Mouse (Mus musculus) brown adipose tissue, adult 24 weeks (tissue): ENCODE data around the gene Nelfe. TPM values are rescaled to one million over a fixed set of nuclear protein-coding genes. Genes with fewer than 3 reads are reported as not detected.

ENCODE experiments used
- H3K27ac ChIP-seq: fragments of 200-500 bp; replicated peaks from 2 replicates; pipeline ENCODE4 v1.5.1; 2012; ENCODE audit warnings: low read depth, mild to moderate bottlenecking, low read length
- H3K4me1 ChIP-seq: fragments of 200-500 bp; 2 replicates; pipeline ENCODE4 v1.6.1; 2012; ENCODE audit warnings: low read length, mixed read lengths; ENCODE audit not compliant: control insufficient read depth, insufficient read depth, insufficient read length
- H3K4me3 ChIP-seq: fragments of 200-500 bp; 2 replicates; pipeline ENCODE4 v1.5.1; 2012; ENCODE audit warnings: low read depth, mild to moderate bottlenecking, low read length, moderate library complexity; ENCODE audit not compliant: insufficient read depth
- polyA plus RNA-seq: library from polyadenylated mRNA; stranded (reverse); fragments of >200 nt; gene quantifications from 2 replicates; pipeline ENCODE4 v1.2.4, GENCODE M21; 2012; ENCODE audit not compliant: missing spikeins, insufficient read depth, insufficient read length

Gene Nelfe
- polyA plus RNA-seq, 1 experiment: 41.5 TPM

DNA sequence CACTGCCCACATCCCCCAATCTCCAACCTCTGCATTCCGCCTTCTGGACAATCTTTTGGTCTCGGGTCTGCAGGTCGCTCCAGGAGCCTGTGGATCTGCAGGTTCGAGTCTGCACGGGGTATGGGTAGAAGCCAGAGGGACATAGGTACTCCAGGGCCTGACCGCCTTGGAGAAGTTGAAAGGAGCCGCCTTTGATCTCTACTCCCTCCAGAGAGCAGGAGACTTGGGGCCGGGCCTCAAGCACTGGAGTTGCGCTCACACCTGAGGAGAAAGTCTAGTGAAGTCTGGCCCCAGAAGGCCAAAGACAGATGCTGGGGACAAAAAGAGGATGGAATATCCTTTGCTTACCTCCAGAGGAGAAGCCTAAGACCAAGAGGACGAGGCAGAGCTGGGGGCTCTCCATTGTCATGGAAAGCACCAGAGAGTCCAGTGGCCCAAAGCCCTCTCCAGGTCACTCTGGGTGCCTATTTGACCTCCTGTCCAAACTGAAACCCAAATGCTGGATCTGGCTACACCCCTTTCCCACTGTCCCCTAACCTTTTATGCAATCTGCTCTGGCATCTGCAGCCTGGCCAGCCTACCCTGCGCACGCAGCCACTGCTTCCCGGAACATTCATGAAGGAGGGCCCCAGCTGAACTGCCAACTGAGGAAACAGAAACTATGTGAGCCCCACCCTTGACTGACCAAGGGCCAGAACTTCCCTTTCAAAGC is 11.7 kb downstream of the Nelfe start:
- Histone ChIP-seq H3K4me1 (no peaks in the 10 kb centered on the region), H3K27ac (peak overlapping the region; percentile 49; the same call in 1 of the 2 replicates), H3K4me3 (no peak overlapping the region)

DNA sequence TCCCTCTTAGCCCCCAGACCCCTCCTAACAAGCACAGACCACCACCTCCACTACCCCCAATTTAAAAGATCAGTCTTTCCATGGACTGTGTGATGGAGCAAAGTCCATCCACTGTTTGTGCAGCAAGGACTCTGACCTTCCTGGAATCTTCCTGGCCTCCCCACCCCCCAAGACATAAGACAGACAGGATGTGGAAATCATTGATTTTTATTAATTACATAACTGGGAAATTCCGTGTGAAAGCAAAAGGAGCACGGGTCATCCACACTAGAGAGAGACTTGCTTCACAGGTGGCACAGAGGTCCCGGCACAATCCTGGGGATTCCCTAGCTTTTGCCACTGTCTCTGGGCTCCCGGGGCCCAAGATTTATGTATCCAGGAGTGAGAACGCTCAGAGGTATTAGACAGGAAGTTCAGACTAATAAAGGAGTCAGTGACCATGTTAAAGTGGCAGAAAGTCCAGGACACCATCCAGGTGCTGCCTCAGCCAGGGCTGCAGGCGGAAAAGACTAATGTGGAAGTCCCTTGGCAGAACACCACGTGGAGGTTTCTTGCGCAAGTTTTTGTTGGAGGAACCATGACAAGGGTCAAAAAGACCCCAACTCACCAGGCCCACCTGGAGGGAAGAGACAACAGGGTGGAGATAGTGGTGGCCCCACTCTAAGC is 12.4 kb downstream of the Nelfe start, which contains the start of gene Cfb:
Gene Cfb, minus strand, starts transcription at position 103 of the 666 bp plus-strand sequence.
- peak within 1 kb of the TSS; percentile 49; the same call in 1 of the 2 replicates for H3K27ac ChIP-seq
- H3K4me3 ChIP-seq: no peak within 1 kb of the TSS
- no peaks in the 10 kb centered on the region for H3K4me1 ChIP-seq

GRCm38 (mm10) chr17:34865981-34866380 is 15.8 kb downstream of the Nelfe start:
- no peak overlapping the region for H3K27ac ChIP-seq
- H3K4me3 ChIP-seq: no peak overlapping the region
- H3K4me1 ChIP-seq: no peaks in the 10 kb centered on the region

DNA sequence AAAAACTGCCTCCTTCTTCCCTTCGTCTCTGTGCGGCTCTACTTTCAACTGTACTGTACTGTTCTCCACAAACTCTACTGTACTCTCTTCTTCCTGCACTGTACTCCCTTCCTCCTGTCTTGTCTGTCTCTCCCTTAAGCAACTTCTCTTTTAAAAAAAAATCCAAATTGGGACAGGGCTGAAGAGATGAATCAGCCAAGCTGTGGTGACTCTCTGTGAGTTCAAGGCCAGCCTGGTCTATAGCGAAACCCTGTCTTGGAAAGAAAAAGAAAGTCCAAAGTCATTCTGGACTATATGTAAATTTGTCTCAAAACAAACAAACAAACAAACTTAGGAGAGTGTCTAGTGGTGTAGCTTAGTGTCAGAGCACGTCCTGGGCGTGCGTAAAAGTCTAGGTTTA is 24.1 kb downstream of the Nelfe start:
- no peaks in the 10 kb centered on the region for H3K4me1 ChIP-seq
- no peak overlapping the region for H3K27ac ChIP-seq
- H3K4me3 ChIP-seq: no peak overlapping the region

- 0 out of 2 replicates have a peak, but pooled peaks cover 2% of the 10 kb centered on the region for H3K4me1 ChIP-seq
- H3K4me3 ChIP-seq: peak within 1 kb of the TSS; percentile 28; the same call in 1 of the 2 replicates
- H3K27ac ChIP-seq: no peak within 1 kb of the TSS
Observed at GRCm38 (mm10) chr17:34879336-34879879, 29.2 kb downstream of the Nelfe start, which contains the start of gene Zbtb12. TSS of gene Zbtb12 (plus strand) at chr17:34879483.

- H3K4me1 ChIP-seq: 0 out of 2 replicates have a peak, but pooled peaks cover 2% of the 10 kb centered on the region
- no peak overlapping the region for H3K4me3 ChIP-seq
- no peak overlapping the region for H3K27ac ChIP-seq
Observed at GRCm38 (mm10) chr17:34881166-34881565, 31.0 kb downstream of the Nelfe start.

GRCm38 (mm10) chr17:34881683-34882310 is 31.6 kb downstream of the Nelfe start, which contains the start of gene Gm20547:
TSS of gene Gm20547 (minus strand) at chr17:34882042.
- peak within 1 kb of the TSS; percentile 26; the same call in 1 of the 2 replicates for H3K4me3 ChIP-seq
- H3K27ac ChIP-seq: no peak within 1 kb of the TSS
- H3K4me1 ChIP-seq: 0 out of 2 replicates have a peak, but pooled peaks cover 2% of the 10 kb centered on the region

DNA sequence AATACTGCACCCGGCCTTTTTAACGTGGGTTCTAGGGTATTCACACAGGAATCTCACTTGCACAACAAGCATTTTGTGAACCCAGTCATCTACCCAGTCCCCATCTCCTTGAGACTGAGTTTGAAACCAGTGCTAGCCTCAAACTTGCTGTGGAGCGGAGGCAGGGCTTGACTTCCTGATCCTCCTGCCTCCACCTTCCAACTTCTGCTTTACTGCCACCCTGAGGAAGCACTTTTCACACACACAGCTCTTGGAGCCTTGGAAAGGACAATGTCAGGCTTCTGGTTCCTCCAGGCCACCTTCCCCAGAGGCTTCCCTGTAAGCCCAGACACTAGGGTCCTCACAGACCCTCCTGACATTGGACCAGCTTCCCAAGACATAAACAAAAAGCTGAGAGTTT is 33.1 kb downstream of the Nelfe start:
- H3K27ac ChIP-seq: no peak overlapping the region
- H3K4me1 ChIP-seq: 0 out of 2 replicates have a peak, but pooled peaks cover 2% of the 10 kb centered on the region
- H3K4me3 ChIP-seq: no peak overlapping the region

DNA sequence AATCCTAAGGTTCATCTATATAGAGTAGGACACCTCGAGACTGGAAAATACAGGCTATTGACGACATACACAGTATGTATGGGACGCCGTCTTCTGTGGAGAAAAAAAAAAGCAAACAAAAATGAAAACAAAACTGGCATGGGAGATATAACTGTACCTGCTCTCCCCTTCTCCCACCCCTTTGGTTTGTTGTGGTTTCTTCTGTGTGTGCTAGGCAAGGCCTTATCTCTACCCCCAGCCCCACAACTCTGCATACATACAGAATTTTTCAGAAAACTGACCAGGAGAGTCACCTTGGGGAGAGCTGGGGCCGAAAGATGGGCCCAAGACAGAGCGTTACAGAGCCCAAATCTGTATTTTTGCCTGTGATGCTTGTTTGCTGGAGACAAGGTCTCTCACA is 34.5 kb downstream of the Nelfe start:
- no peak overlapping the region for H3K27ac ChIP-seq

GRCm38 (mm10) chr17:34885615-34886014 is 35.4 kb downstream of the Nelfe start:
- Histone ChIP-seq H3K27ac (no peak overlapping the region), H3K4me3 (no peak overlapping the region), H3K4me1 (no peaks in the 10 kb centered on the region)

More for the DNA sequence above, 34.5 kb downstream of the Nelfe start:
- Histone ChIP-seq H3K4me3 (no peak overlapping the region), H3K4me1 (0 out of 2 replicates have a peak, but pooled peaks cover 2% of the 10 kb centered on the region)

- H3K4me1 ChIP-seq: no peaks in the 10 kb centered on the region
- no peak overlapping the region for H3K27ac ChIP-seq
- H3K4me3 ChIP-seq: no peak overlapping the region
Observed at GRCm38 (mm10) chr17:34887942-34888341, 37.8 kb downstream of the Nelfe start.

DNA sequence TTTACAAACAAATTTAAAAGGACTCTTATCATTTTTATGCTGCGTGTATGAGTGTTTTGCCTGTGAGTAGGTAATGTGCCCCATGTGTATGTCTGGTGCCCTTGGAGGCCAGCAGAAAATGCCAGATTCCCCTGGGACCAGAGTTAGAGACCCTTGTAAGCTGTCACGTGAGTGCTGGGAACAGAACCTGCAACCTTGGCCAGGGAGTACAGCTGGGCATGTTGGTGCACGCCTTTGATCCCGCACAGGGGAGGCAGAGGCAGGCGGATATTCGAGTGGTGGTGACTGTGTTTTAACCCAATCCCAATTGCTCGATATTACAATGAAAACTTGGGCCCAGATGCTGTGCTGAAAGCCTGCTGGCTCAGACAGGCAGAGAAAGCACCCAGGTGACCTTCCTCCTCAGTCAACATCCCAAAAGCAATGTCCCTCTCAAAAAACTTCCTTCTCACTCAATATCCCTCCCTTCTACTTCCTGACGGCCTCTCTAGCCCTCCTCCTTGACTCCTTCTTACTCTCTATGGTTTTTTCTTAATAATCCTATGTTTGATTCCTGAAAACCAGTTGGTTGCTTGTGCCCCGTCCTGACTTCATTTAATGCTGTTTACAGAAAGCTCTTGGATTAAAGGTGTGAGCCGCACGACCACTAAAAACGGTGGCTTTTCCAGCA is 40.0 kb downstream of the Nelfe start:
- Histone ChIP-seq H3K4me1 (no peaks in the 10 kb centered on the region; the same call in 1 of the 2 replicates), H3K4me3 (no peak overlapping the region), H3K27ac (no peak overlapping the region)

DNA sequence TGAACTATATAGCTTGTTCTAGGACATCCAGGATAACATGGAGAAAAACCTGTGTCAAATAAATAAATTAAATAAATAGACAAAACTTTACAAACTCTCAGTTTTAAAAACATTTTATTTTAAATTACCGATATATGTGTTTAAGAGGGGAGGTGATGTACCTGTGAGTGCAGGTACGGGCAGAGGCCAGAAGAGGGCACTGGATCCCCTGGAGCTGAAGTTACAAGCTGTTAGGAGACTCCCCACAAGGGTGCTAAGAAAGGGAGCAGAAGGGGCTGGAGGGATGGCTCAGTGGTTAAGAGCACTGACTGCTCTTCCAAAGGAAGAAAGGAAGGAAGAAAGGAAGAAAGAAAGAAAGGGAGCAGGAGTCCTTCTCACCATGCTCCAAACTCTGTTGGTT is 41.2 kb downstream of the Nelfe start:
- Histone ChIP-seq H3K27ac (no peak overlapping the region), H3K4me1 (no peaks in the 10 kb centered on the region; the same call in 1 of the 2 replicates), H3K4me3 (no peak overlapping the region)

GRCm38 (mm10) chr17:34893072-34893824 is 43.1 kb downstream of the Nelfe start:
- Histone ChIP-seq H3K27ac (peak overlapping the region; percentile 80), H3K4me3 (no peak overlapping the region), H3K4me1 (peaks cover 3% of the 10 kb centered on the region; the same call in 1 of the 2 replicates)
